Mouse (Mus musculus): Measurements from ENCODE around the gene Apol9b. TPM values are rescaled to one million over a fixed set of nuclear protein-coding genes. Genes with fewer than 3 reads are reported as not detected.
A peak's percentile ranks its signal among the peaks of the same experiment; 100 is the strongest.
"Not testable (repeated sequence)": the region's sequence is repeated elsewhere in the genome, so short reads cannot be mapped to it uniquely, and the experiment has no call there.

Gene Apol9b
- not detected in 2 replicates for total RNA-seq (2012; rRNA removed)

DNA sequence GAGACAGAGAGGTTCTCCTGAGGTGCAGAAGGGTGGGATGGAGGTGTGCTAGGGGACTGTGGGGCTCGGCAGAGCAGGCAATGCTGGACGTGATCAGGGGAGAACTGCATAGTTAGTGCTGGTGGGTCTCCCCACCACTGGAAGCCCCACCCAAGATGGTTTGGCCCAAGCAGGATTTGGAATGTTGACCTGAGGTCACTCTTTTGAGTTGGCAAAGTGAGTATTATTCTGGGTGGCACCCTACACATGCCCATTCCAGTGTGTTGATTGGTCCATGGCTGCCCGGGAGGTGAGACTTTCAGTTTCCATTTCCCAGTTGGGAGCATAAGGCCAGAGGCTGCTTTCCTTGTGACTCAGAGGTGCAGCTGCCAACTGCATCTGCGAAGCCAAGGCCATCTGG, at the start of gene Apol9b:
Apol9b (plus strand) TSS at position 301 of the 400 bp plus-strand sequence.
- H3K9ac ChIP-seq (ENCODE audit: insufficient read depth, low read depth, low read length, poor library complexity, severe bottlenecking); H3K4me1 ChIP-seq (ENCODE audit: control insufficient read depth in 2 of 2, insufficient read depth in 2 of 2, low read length in 2 of 2, poor library complexity in 1 of 2); H3K4me3 ChIP-seq (ENCODE audit: insufficient read depth in 1 of 2, low read depth in 1 of 2, low read length in 2 of 2, poor library complexity in 1 of 2, severe bottlenecking in 1 of 2); DNase-seq (ENCODE audit: low read depth, low spot score); in situ Hi-C loops (cut with MboI; ENCODE audit: low sequenced_read_pairs in 2 of 2, unreplicated experiment in 2 of 2); H3K27ac ChIP-seq (ENCODE audit: insufficient read depth, low read depth, low read length, poor library complexity, severe bottlenecking); H3K36me3 ChIP-seq (ENCODE audit: control insufficient read depth, insufficient read depth, low read length, poor library complexity, severe bottlenecking); H3K9me3 ChIP-seq (ENCODE audit: control insufficient read depth, insufficient read depth, low read depth, low read length): not testable (repeated sequence)

DNA sequence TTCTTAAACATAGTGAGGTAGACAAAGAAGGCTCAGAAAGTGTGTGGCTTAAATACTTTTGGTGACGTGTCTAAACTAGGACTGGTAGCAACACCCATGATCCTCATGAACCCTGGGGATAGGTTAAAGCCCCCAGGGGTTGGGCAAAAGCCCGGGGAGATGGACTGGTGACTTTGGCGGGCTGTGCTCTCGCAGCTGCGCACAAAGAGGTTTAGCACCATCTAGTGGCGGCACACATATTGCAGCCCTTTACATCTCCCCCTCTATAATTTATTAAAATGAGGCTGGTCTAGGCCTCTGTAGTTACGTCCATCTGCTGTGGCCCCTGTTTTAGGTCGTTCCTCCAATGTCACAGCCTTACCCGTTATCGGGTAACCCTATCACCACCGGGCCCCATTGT, 44.9 kb upstream of the Apol9b start:
- H3K36me3 ChIP-seq (ENCODE audit: control insufficient read depth, insufficient read depth, low read length, poor library complexity, severe bottlenecking); H3K4me1 ChIP-seq (ENCODE audit: control insufficient read depth in 2 of 2, insufficient read depth in 2 of 2, low read length in 2 of 2, poor library complexity in 1 of 2); DNase-seq (ENCODE audit: low read depth, low spot score); H3K9me3 ChIP-seq (ENCODE audit: control insufficient read depth, insufficient read depth, low read depth, low read length); H3K9ac ChIP-seq (ENCODE audit: insufficient read depth, low read depth, low read length, poor library complexity, severe bottlenecking); H3K4me3 ChIP-seq (ENCODE audit: insufficient read depth in 1 of 2, low read depth in 1 of 2, low read length in 2 of 2, poor library complexity in 1 of 2, severe bottlenecking in 1 of 2); H3K27ac ChIP-seq (ENCODE audit: insufficient read depth, low read depth, low read length, poor library complexity, severe bottlenecking); in situ Hi-C loops (cut with MboI; ENCODE audit: low sequenced_read_pairs in 2 of 2, unreplicated experiment in 2 of 2): not testable (repeated sequence)

DNA sequence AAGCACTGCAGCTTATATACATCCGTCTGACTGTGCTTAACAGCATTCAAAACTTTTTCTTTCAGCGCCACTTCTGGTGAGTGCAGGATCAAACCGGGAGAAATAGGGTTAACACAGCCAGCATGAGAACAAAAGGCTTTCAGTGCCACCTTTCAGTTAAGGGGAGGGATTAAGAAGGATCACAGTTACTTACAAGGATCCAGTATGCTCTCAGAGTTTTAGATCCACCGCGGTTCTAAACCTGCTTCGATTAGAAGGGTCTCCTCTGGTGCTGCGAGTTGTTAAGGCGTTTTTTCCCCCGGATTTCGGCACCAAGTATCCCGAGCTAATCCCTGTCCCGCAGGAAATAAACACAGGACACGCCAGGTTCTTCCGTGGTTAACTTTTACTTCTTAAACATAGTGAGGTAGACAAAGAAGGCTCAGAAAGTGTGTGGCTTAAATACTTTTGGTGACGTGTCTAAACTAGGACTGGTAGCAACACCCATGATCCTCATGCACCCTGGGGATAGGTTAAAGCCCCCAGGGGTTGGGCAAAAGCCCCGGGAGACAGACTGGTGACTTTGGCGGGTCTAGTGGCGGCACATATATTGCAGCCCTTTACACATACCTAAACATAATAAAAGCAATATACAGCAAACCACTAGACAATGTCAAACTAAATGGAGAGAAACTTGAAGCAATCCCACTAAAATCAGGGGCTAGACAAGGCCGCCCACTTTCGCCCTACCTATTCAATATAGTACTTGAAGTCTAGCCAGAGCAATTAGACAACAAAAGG, 37.1 kb upstream of the Apol9b start:
- DNase-seq (ENCODE audit: low read depth, low spot score); H3K27ac ChIP-seq (ENCODE audit: insufficient read depth, low read depth, low read length, poor library complexity, severe bottlenecking); H3K9me3 ChIP-seq (ENCODE audit: control insufficient read depth, insufficient read depth, low read depth, low read length); H3K4me3 ChIP-seq (ENCODE audit: insufficient read depth in 1 of 2, low read depth in 1 of 2, low read length in 2 of 2, poor library complexity in 1 of 2, severe bottlenecking in 1 of 2); in situ Hi-C loops (cut with MboI; ENCODE audit: low sequenced_read_pairs in 2 of 2, unreplicated experiment in 2 of 2); H3K36me3 ChIP-seq (ENCODE audit: control insufficient read depth, insufficient read depth, low read length, poor library complexity, severe bottlenecking); H3K4me1 ChIP-seq (ENCODE audit: control insufficient read depth in 2 of 2, insufficient read depth in 2 of 2, low read length in 2 of 2, poor library complexity in 1 of 2); H3K9ac ChIP-seq (ENCODE audit: insufficient read depth, low read depth, low read length, poor library complexity, severe bottlenecking): not testable (repeated sequence)

DNA sequence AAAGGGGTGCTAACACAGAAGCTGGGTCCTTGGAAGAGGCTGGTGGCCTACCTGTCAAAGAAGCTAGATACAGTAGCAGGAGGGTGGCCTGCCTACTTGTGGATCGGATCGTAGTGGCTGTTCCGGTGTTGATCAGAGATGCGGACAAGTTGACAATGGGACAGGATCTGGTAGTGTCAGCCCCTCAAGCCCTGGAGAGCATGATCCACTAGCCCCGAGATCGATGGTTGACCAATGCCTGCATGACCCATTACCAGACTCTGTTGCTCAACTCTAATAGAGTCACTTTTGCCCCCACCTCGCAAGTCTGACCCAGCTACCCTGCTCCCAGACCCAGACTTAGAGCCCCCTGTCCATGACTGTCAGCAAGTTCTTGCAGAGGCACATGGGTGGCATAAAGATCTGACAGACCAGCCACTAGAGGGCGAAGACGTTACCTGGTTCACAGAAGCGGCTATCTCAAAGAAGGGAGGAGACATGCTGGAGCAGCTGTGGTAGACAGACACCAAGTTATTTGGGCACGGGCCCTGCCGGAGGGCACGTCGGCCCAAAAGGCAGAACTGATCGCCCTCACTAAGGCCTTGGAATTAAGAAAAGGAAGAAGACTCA, 34.0 kb upstream of the Apol9b start:
- H3K4me3 ChIP-seq (ENCODE audit: insufficient read depth in 1 of 2, low read depth in 1 of 2, low read length in 2 of 2, poor library complexity in 1 of 2, severe bottlenecking in 1 of 2); H3K27ac ChIP-seq (ENCODE audit: insufficient read depth, low read depth, low read length, poor library complexity, severe bottlenecking); H3K9me3 ChIP-seq (ENCODE audit: control insufficient read depth, insufficient read depth, low read depth, low read length); H3K36me3 ChIP-seq (ENCODE audit: control insufficient read depth, insufficient read depth, low read length, poor library complexity, severe bottlenecking); H3K4me1 ChIP-seq (ENCODE audit: control insufficient read depth in 2 of 2, insufficient read depth in 2 of 2, low read length in 2 of 2, poor library complexity in 1 of 2); in situ Hi-C loops (cut with MboI; ENCODE audit: low sequenced_read_pairs in 2 of 2, unreplicated experiment in 2 of 2); DNase-seq (ENCODE audit: low read depth, low spot score); H3K9ac ChIP-seq (ENCODE audit: insufficient read depth, low read depth, low read length, poor library complexity, severe bottlenecking): not testable (repeated sequence)
- 0 out of 2 replicates have a peak, but pooled peaks have one; percentile 7 for TF ChIP-seq ZC3H11A (IDR thresholded peaks at IDR 0.05; ENCODE audit: borderline replicate concordance, low read depth, low read length)

DNA sequence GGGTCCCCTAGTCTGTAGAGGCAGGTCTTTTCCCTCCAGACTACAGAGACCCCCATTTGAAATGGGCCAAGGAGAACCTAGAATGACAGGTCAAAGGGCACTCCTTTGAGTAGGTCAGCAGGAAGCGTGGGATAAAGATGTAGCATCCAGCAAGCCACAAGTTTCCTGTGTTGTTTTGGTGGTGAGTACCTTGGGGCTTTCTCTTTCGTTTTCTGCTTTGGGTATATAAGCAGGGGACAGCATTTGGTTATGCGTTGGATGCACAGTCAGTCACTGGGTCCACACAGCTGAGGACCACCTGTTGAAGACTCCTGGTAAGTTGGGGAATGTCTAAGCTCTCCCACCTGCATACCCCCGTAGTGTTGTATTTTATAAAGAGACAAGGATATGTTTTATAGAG, 30.2 kb upstream of the Apol9b start, which contains the start of gene Apol7e:
Apol7e (plus strand) TSS at position 202 of the 400 bp plus-strand sequence.
- in situ Hi-C loops (cut with MboI; ENCODE audit: low sequenced_read_pairs in 2 of 2, unreplicated experiment in 2 of 2); H3K27ac ChIP-seq (ENCODE audit: insufficient read depth, low read depth, low read length, poor library complexity, severe bottlenecking); DNase-seq (ENCODE audit: low read depth, low spot score); H3K36me3 ChIP-seq (ENCODE audit: control insufficient read depth, insufficient read depth, low read length, poor library complexity, severe bottlenecking); H3K9me3 ChIP-seq (ENCODE audit: control insufficient read depth, insufficient read depth, low read depth, low read length); H3K4me3 ChIP-seq (ENCODE audit: insufficient read depth in 1 of 2, low read depth in 1 of 2, low read length in 2 of 2, poor library complexity in 1 of 2, severe bottlenecking in 1 of 2); H3K9ac ChIP-seq (ENCODE audit: insufficient read depth, low read depth, low read length, poor library complexity, severe bottlenecking); H3K4me1 ChIP-seq (ENCODE audit: control insufficient read depth in 2 of 2, insufficient read depth in 2 of 2, low read length in 2 of 2, poor library complexity in 1 of 2): not testable (repeated sequence)

DNA sequence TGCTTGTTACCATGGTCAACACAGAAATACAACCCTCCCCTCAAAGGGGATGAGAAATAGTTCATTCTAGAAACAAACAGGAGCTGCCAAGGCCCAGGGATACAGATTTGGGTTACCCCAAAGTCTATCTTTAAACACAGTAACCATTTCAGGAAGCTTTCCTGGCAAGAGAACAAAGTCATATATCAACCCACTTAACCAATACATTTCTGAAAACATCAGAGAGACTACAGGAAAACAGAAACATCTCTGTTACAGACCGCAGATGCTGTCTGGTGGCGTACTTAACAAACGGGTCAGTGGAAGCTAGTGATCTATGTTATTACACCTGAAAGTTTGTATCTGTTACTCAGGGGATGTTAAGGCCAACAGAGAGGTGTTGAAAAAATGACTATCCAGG, 23.5 kb upstream of the Apol9b start:
- H3K9me3 ChIP-seq (ENCODE audit: control insufficient read depth, insufficient read depth, low read depth, low read length); H3K27ac ChIP-seq (ENCODE audit: insufficient read depth, low read depth, low read length, poor library complexity, severe bottlenecking); H3K4me1 ChIP-seq (ENCODE audit: control insufficient read depth in 2 of 2, insufficient read depth in 2 of 2, low read length in 2 of 2, poor library complexity in 1 of 2); DNase-seq (ENCODE audit: low read depth, low spot score); H3K36me3 ChIP-seq (ENCODE audit: control insufficient read depth, insufficient read depth, low read length, poor library complexity, severe bottlenecking); H3K9ac ChIP-seq (ENCODE audit: insufficient read depth, low read depth, low read length, poor library complexity, severe bottlenecking); H3K4me3 ChIP-seq (ENCODE audit: insufficient read depth in 1 of 2, low read depth in 1 of 2, low read length in 2 of 2, poor library complexity in 1 of 2, severe bottlenecking in 1 of 2); in situ Hi-C loops (cut with MboI; ENCODE audit: low sequenced_read_pairs in 2 of 2, unreplicated experiment in 2 of 2): not testable (repeated sequence)

DNA sequence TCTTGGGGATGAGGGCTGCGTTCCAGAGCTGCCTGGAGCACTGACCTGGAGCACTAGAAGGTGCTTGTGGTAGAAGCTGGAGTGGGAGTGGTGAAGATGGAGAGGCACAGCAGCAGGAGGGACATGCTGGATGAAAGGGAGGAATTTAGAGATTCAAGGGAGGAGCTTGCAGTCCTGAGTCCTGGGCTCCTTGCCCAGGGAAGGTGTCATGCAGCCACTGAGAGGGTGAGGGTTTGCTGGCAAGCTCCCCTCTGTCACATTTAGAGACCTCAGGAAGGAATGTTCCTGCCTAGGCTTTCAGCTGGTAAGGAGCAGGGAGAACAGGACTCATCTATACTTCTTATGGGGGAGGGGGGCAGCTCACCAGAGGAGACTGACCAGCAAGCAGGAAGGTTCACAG, 19.9 kb upstream of the Apol9b start:
- H3K36me3 ChIP-seq (ENCODE audit: control insufficient read depth, insufficient read depth, low read length, poor library complexity, severe bottlenecking); DNase-seq (ENCODE audit: low read depth, low spot score); H3K4me1 ChIP-seq (ENCODE audit: control insufficient read depth in 2 of 2, insufficient read depth in 2 of 2, low read length in 2 of 2, poor library complexity in 1 of 2); H3K9me3 ChIP-seq (ENCODE audit: control insufficient read depth, insufficient read depth, low read depth, low read length); H3K4me3 ChIP-seq (ENCODE audit: insufficient read depth in 1 of 2, low read depth in 1 of 2, low read length in 2 of 2, poor library complexity in 1 of 2, severe bottlenecking in 1 of 2); H3K9ac ChIP-seq (ENCODE audit: insufficient read depth, low read depth, low read length, poor library complexity, severe bottlenecking); in situ Hi-C loops (cut with MboI; ENCODE audit: low sequenced_read_pairs in 2 of 2, unreplicated experiment in 2 of 2); H3K27ac ChIP-seq (ENCODE audit: insufficient read depth, low read depth, low read length, poor library complexity, severe bottlenecking): not testable (repeated sequence)

DNA sequence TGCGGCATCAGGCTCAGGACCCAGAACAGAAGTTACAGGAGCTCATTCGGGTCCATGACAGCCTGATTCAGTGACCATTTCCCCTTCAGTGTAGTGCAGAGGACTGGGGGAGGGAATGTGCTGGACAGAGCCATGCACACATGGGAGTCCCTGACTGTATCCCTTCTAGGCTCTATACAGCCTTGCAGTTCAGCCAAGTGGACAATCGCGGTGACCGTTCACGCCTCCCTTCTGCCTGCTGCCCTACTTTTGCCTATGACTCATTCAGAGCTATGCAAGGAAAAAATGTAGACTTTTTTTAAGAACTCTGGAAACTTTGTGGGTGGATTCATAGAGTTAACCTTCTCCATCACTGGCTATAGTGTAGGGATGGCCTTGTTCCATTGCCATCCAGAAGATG, 10.6 kb upstream of the Apol9b start:
- H3K27ac ChIP-seq (ENCODE audit: insufficient read depth, low read depth, low read length, poor library complexity, severe bottlenecking); H3K36me3 ChIP-seq (ENCODE audit: control insufficient read depth, insufficient read depth, low read length, poor library complexity, severe bottlenecking); H3K9me3 ChIP-seq (ENCODE audit: control insufficient read depth, insufficient read depth, low read depth, low read length); H3K9ac ChIP-seq (ENCODE audit: insufficient read depth, low read depth, low read length, poor library complexity, severe bottlenecking); H3K4me3 ChIP-seq (ENCODE audit: insufficient read depth in 1 of 2, low read depth in 1 of 2, low read length in 2 of 2, poor library complexity in 1 of 2, severe bottlenecking in 1 of 2); H3K4me1 ChIP-seq (ENCODE audit: control insufficient read depth in 2 of 2, insufficient read depth in 2 of 2, low read length in 2 of 2, poor library complexity in 1 of 2); DNase-seq (ENCODE audit: low read depth, low spot score); in situ Hi-C loops (cut with MboI; ENCODE audit: low sequenced_read_pairs in 2 of 2, unreplicated experiment in 2 of 2): not testable (repeated sequence)
